Mouse (Mus musculus): ENCODE measurements around the gene Gm13275. TPM values are rescaled to one million over a fixed set of nuclear protein-coding genes. Genes with fewer than 3 reads are reported as not detected.
"Not testable (repeated sequence)": the region's sequence is repeated elsewhere in the genome, so short reads cannot be mapped to it uniquely, and the experiment has no call there.

Gm13275 gene
- total and polyA plus RNA-seq, 3 experiments: not detected

DNA sequence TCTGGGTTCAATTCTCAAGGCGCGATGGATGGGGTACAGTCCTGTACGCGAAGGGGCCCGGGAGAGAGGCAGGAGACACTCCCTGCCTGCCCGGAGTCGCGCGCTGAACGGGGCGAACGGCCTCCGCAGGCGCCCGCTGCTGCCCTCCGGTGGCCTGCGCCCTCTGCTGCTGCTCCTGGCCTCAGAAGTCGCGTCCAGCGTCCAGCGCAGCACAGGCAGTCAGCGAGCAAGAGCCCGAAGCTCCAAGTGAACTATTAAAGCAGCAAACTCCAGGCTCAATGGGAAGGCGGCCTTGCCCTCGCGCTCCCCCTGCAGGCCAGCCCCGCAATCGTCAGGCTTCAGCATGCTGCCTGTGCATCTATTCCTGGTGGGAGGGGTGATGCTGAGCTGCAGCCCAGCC is 33.9 kb upstream of the Gm13275 start:
- intact Hi-C loops (cut with DNase I): not testable (repeated sequence)
- WGBS: 1% methylated on average over 23 of the region's 28 CpGs
- TF ChIP-seq CTCF (IDR thresholded peaks at IDR 0.05): peak; percentile 69
- TF ChIP-seq POLR2A (IDR thresholded peaks at IDR 0.05; ENCODE audit: insufficient read depth, low read depth, low read length): peak; percentile 80

DNA sequence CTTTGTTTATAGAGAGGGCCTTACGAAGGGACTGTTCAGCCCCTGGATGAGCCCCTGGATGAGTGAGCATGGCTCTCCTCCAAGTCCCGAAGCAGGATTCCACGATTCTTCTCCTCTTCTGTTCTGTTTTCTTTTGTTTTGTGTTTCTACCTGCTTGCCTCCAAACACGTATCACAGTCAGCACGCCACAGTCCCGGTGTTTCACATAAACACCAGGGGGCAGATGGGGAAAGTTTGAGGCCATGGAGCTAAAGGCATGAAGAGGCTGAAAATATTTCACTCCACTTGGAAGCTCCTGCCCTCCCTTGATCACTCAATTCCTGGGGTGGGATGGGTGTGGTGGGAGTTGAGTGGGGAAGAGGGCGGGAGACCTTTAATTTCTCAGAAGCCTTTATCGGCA is 32.5 kb upstream of the Gm13275 start:
- H3K27ac ChIP-seq; H3K4me1 ChIP-seq (ENCODE audit: control insufficient read depth, insufficient read depth, low read length); H3K9ac ChIP-seq (ENCODE audit: low read depth, low read length); H3K27me3 ChIP-seq (ENCODE audit: control insufficient read depth, insufficient read depth, low read length); H3K4me3 ChIP-seq; intact Hi-C loops (cut with DNase I); H3K36me3 ChIP-seq (ENCODE audit: control insufficient read depth, insufficient read depth, low read length); H3K79me2 ChIP-seq (replicated peaks; ENCODE audit: control insufficient read depth, insufficient read depth, low read length): not testable (repeated sequence)
- TF ChIP-seq CTCF (IDR thresholded peaks at IDR 0.05): peak; percentile 31; the same call in 1 of the 2 replicates
- 67% methylated on average over 6 of the region's 8 CpGs for WGBS
- peak; percentile 60 to 72 for DNase-seq

More for the DNA sequence above, 33.9 kb upstream of the Gm13275 start:
- H3K9ac ChIP-seq (ENCODE audit: low read depth, low read length): peak overlapping the region; percentile 43; the same call in 1 of the 2 replicates
- not testable (repeated sequence) for H3K79me2 ChIP-seq (replicated peaks; ENCODE audit: control insufficient read depth, insufficient read depth, low read length); H3K27me3 ChIP-seq (ENCODE audit: control insufficient read depth, insufficient read depth, low read length); H3K4me3 ChIP-seq; H3K36me3 ChIP-seq (ENCODE audit: control insufficient read depth, insufficient read depth, low read length); H3K4me1 ChIP-seq (ENCODE audit: control insufficient read depth, insufficient read depth, low read length)
- H3K27ac ChIP-seq: peak overlapping the region; percentile 40; the same call in 1 of the 2 replicates
- peak; percentile 84 to 89 for DNase-seq

DNA sequence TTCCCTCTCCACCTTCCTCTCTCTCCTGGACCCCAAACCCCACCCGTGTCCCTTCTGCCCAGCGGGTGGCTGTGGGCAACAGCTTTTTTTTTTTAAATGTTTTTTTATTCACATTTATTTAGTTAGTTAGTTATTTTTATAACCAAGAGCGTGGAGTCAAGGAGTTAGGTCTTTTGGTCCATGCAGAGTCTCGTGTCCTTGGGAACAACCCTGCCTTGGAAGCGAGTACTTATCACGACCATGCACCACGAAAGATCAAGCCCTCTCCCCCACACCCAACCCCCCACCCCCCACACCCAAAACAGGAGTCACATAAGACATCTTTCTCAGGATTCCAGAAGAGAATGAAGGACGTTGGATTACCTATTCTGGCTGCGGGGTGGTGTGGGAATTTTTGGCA is 31.9 kb upstream of the Gm13275 start:
- H3K36me3 ChIP-seq (ENCODE audit: control insufficient read depth, insufficient read depth, low read length); H3K4me1 ChIP-seq (ENCODE audit: control insufficient read depth, insufficient read depth, low read length); H3K9ac ChIP-seq (ENCODE audit: low read depth, low read length); H3K79me2 ChIP-seq (replicated peaks; ENCODE audit: control insufficient read depth, insufficient read depth, low read length); H3K4me3 ChIP-seq; H3K27me3 ChIP-seq (ENCODE audit: control insufficient read depth, insufficient read depth, low read length); intact Hi-C loops (cut with DNase I); H3K27ac ChIP-seq: not testable (repeated sequence)
- DNase-seq: peak in 1 of 2 experiments; percentile 43
- 41% methylated on average over 9 of the region's 9 CpGs for WGBS

DNA sequence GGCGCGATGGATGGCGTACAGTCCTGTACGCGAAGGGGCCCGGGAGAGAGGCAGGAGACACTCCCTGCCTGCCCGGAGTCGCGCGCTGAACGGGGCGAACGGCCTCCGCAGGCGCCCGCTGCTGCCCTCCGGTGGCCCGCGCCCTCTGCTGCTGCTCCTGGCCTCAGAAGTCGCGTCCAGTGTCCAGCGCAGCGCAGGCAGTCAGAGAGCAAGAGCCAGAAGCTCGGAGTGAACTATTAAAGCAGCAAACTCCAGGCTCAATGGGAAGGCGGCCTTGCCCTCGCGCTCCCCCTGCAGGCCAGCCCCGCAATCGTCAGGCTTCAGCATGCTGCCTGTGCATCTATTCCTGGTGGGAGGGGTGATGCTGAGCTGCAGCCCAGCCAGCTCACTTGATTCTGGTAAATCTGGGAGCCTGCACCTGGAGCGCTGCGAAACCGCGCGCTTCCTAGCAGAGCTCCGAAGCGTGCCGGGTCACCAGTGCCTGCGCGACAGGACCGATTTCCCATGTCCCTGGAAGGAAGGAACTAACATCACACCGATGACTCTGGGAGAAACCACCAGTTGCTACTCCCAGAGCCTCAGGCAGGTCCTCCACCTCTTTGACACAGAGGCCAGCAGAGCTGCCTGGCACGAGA is 30.8 kb upstream of the Gm13275 start:
- peak; percentile 72 to 81 for DNase-seq
- H3K79me2 ChIP-seq (replicated peaks; ENCODE audit: control insufficient read depth, insufficient read depth, low read length); H3K4me3 ChIP-seq; intact Hi-C loops (cut with DNase I); H3K9ac ChIP-seq (ENCODE audit: low read depth, low read length); H3K27ac ChIP-seq; H3K4me1 ChIP-seq (ENCODE audit: control insufficient read depth, insufficient read depth, low read length); H3K36me3 ChIP-seq (ENCODE audit: control insufficient read depth, insufficient read depth, low read length); H3K27me3 ChIP-seq (ENCODE audit: control insufficient read depth, insufficient read depth, low read length): not testable (repeated sequence)
- TF ChIP-seq EP300 (IDR thresholded peaks at IDR 0.05; ENCODE audit: insufficient read depth, low read depth, low read length) (0 out of 2 replicates have a peak, but pooled peaks have one; percentile 30), CTCF (IDR thresholded peaks at IDR 0.05) (peak; percentile 71), POLR2A (IDR thresholded peaks at IDR 0.05; ENCODE audit: insufficient read depth, low read depth, low read length) (peak; percentile 71; the same call in 1 of the 2 replicates)
- WGBS: 4% methylated on average over 40 of the region's 42 CpGs

DNA sequence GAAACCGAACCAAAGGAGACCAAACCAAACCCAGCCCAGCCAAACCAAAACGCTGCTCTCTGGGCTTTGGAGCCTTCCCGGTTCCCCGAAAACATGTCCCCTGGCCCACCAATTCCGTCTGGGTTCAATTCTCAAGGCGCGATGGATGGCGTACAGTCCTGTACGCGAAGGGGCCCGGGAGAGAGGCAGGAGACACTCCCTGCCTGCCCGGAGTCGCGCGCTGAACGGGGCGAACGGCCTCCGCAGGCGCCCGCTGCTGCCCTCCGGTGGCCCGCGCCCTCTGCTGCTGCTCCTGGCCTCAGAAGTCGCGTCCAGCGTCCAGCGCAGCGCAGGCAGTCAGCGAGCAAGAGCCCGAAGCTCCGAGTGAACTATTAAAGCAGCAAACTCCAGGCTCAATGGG is 20.8 kb upstream of the Gm13275 start, which contains the start of gene Gm13290:
Gene Gm13290, plus strand, starts transcription at position 301 of the 400 bp plus-strand sequence.
- H3K9ac ChIP-seq (ENCODE audit: low read depth, low read length); H3K27ac ChIP-seq; H3K4me1 ChIP-seq (ENCODE audit: control insufficient read depth, insufficient read depth, low read length); intact Hi-C loops (cut with DNase I); H3K36me3 ChIP-seq (ENCODE audit: control insufficient read depth, insufficient read depth, low read length); H3K4me3 ChIP-seq; H3K79me2 ChIP-seq (replicated peaks; ENCODE audit: control insufficient read depth, insufficient read depth, low read length); H3K27me3 ChIP-seq (ENCODE audit: control insufficient read depth, insufficient read depth, low read length); DNase-seq: not testable (repeated sequence)
- WGBS: no CpG with 5 or more reads among the region's 32 CpGs

DNA sequence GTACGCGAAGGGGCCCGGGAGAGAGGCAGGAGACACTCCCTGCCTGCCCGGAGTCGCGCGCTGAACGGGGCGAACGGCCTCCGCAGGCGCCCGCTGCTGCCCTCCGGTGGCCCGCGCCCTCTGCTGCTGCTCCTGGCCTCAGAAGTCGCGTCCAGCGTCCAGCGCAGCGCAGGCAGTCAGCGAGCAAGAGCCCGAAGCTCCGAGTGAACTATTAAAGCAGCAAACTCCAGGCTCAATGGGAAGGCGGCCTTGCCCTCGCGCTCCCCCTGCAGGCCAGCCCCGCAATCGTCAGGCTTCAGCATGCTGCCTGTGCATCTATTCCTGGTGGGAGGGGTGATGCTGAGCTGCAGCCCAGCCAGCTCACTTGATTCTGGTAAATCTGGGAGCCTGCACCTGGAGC is 17.7 kb upstream of the Gm13275 start, which contains the start of gene Gm13289:
Gene Gm13289, plus strand, starts transcription at position 301 of the 400 bp plus-strand sequence.
- no CpG with 5 or more reads among the region's 29 CpGs for WGBS
- H3K79me2 ChIP-seq (replicated peaks; ENCODE audit: control insufficient read depth, insufficient read depth, low read length); intact Hi-C loops (cut with DNase I); H3K4me1 ChIP-seq (ENCODE audit: control insufficient read depth, insufficient read depth, low read length); H3K27ac ChIP-seq; H3K27me3 ChIP-seq (ENCODE audit: control insufficient read depth, insufficient read depth, low read length); H3K36me3 ChIP-seq (ENCODE audit: control insufficient read depth, insufficient read depth, low read length); DNase-seq; H3K9ac ChIP-seq (ENCODE audit: low read depth, low read length); H3K4me3 ChIP-seq: not testable (repeated sequence)

DNA sequence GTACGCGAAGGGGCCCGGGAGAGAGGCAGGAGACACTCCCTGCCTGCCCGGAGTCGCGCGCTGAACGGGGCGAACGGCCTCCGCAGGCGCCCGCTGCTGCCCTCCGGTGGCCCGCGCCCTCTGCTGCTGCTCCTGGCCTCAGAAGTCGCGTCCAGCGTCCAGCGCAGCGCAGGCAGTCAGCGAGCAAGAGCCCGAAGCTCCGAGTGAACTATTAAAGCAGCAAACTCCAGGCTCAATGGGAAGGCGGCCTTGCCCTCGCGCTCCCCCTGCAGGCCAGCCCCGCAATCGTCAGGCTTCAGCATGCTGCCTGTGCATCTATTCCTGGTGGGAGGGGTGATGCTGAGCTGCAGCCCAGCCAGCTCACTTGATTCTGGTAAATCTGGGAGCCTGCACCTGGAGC is 14.7 kb upstream of the Gm13275 start, which contains the start of gene Gm13272:
Gene Gm13272, plus strand, starts transcription at position 301 of the 400 bp plus-strand sequence.
- intact Hi-C loops (cut with DNase I); H3K27ac ChIP-seq; H3K9ac ChIP-seq (ENCODE audit: low read depth, low read length); H3K27me3 ChIP-seq (ENCODE audit: control insufficient read depth, insufficient read depth, low read length); H3K79me2 ChIP-seq (replicated peaks; ENCODE audit: control insufficient read depth, insufficient read depth, low read length); H3K36me3 ChIP-seq (ENCODE audit: control insufficient read depth, insufficient read depth, low read length); H3K4me1 ChIP-seq (ENCODE audit: control insufficient read depth, insufficient read depth, low read length); DNase-seq; H3K4me3 ChIP-seq: not testable (repeated sequence)
- WGBS: no CpG with 5 or more reads among the region's 29 CpGs

DNA sequence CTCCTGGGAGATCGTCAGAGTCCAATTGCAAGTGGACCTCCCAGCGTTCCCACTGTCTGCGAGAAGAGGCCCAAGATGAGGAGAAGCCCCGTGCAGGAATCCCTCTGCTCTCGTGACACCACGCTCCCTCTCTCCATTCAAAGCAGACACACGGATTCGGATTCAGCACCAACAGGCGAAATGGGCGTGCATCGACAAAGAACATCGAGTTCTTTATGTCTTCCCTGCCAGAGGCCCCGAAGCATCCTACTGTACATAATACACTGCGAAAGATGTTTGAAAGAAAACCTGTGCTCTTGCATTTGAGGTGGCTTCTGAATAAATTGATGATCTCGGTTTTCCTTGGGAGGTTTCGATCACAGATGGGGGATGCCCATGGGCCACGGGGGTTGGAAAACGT is 14.0 kb upstream of the Gm13275 start:
- 51% methylated on average over 16 of the region's 18 CpGs for WGBS
- H3K79me2 ChIP-seq (replicated peaks; ENCODE audit: control insufficient read depth, insufficient read depth, low read length); H3K4me1 ChIP-seq (ENCODE audit: control insufficient read depth, insufficient read depth, low read length); H3K36me3 ChIP-seq (ENCODE audit: control insufficient read depth, insufficient read depth, low read length); intact Hi-C loops (cut with DNase I); H3K4me3 ChIP-seq; H3K27ac ChIP-seq; H3K27me3 ChIP-seq (ENCODE audit: control insufficient read depth, insufficient read depth, low read length); H3K9ac ChIP-seq (ENCODE audit: low read depth, low read length): not testable (repeated sequence)
- peak in 1 of 2 experiments; percentile 13 for DNase-seq

DNA sequence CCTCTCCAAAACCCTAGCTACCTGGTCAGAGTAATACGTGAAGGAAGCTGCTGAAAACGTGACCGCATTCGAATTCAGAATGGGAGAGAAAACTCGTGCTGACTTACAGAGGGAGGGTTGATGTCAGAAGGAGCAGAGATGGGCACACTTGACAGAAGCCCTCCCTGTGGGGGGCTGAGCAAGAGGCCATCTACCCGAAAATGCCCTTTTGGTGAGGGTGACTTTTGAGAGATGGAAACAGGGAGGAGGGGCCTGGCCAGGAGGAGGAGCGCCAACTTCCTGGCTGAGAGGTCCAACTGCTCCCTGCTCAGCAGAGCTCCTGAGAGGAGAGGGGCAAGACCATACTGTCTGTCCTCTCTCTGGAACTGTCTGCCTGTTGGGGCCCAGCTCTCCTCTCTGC is 12.5 kb upstream of the Gm13275 start, which contains the start of gene Ifnz:
Gene Ifnz, plus strand, starts transcription at position 301 of the 400 bp plus-strand sequence.
- not testable (repeated sequence) for H3K27ac ChIP-seq, H3K4me3 ChIP-seq
- WGBS: 16% methylated on average over 4 of the region's 7 CpGs

More for the DNA sequence above, 12.5 kb upstream of the Gm13275 start, which contains the start of gene Ifnz:
- H3K27me3 ChIP-seq (ENCODE audit: control insufficient read depth, insufficient read depth, low read length); DNase-seq; H3K4me1 ChIP-seq (ENCODE audit: control insufficient read depth, insufficient read depth, low read length); H3K79me2 ChIP-seq (replicated peaks; ENCODE audit: control insufficient read depth, insufficient read depth, low read length); H3K36me3 ChIP-seq (ENCODE audit: control insufficient read depth, insufficient read depth, low read length); intact Hi-C loops (cut with DNase I): not testable (repeated sequence)
- peak within 1 kb of the TSS; percentile 60 for H3K9ac ChIP-seq (ENCODE audit: low read depth, low read length)
